Mouse (Mus musculus) kidney, postnatal 25 days (tissue): ENCODE data around the gene Tvp23b.
A peak's percentile ranks its signal among the peaks of the same experiment; 100 is the strongest.

ENCODE experiments used
- DNase-seq, 2 experiments: peaks; one replicate each; pipeline ENCODE4 v3.0.0; 2021; ENCODE audit warnings: mixed read lengths in 2 of 2

Tvp23b gene

GRCm38 (mm10) chr11:62945514-62945913 lies 66.3 kb downstream of the Tvp23b start:
- DNase-seq, result peak; percentile 38 to 47

GRCm38 (mm10) chr11:62949548-62949947 lies 70.3 kb downstream of the Tvp23b start:
- no peak for DNase-seq

GRCm38 (mm10) chr11:62951012-62951411 lies 71.8 kb downstream of the Tvp23b start, which contains the start of gene Cdrt4:
Cdrt4 (plus strand) TSS chr11:62951193.
- no peak for DNase-seq

- no peak for DNase-seq
Measured at GRCm38 (mm10) chr11:62954766-62955165, 75.5 kb downstream of the Tvp23b start.

GRCm38 (mm10) chr11:62955186-62955585 lies 75.9 kb downstream of the Tvp23b start:
- no peak for DNase-seq

- no peak for DNase-seq
Measured at GRCm38 (mm10) chr11:62955776-62956175, 76.5 kb downstream of the Tvp23b start.

- no peak for DNase-seq
Measured at GRCm38 (mm10) chr11:62957626-62958180, 78.4 kb downstream of the Tvp23b start.

- no peak for DNase-seq
Measured at GRCm38 (mm10) chr11:62963292-62963691, 84.0 kb downstream of the Tvp23b start.

GRCm38 (mm10) chr11:62966424-62966764 lies 87.1 kb downstream of the Tvp23b start:
- DNase-seq, result no peak
